Mouse (Mus musculus) liver, embryonic 12.5 days (tissue): ENCODE measurements at regions not wholly inside any gene's neighbourhood (a gene's known extent, or its start where the extent isn't known, plus 50 kb on each side); places are given as distances from the start of the nearest gene placed in this dataset.

ENCODE experiments used
- ATAC-seq: fragments of 200-750 bp; cut with Nextera tagmentation; 2 replicates; pipeline ENCODE4 v1.8.0; 2017; ENCODE audit warnings: moderate number of reproducible peaks, mild to moderate bottlenecking, moderate library complexity
- H3K27ac ChIP-seq: fragments of 300-500 bp; sonication (generic); 2 replicates; pipeline ENCODE4 v1.5.1; 2016; ENCODE audit warnings: mild to moderate bottlenecking
- H3K27me3 ChIP-seq: fragments of 300-500 bp; sonication (generic); replicated peaks from 2 replicates; pipeline ENCODE4 v1.6.1; 2016; ENCODE audit warnings: mild to moderate bottlenecking, moderate library complexity
- H3K36me3 ChIP-seq: fragments of 300-500 bp; sonication (generic); 2 replicates; pipeline ENCODE4 v1.6.1; 2016; ENCODE audit warnings: mild to moderate bottlenecking, moderate library complexity
- H3K4me1 ChIP-seq: fragments of 300-500 bp; sonication (generic); 2 replicates; pipeline ENCODE4 v1.6.1; 2016
- H3K4me2 ChIP-seq: fragments of 300-500 bp; sonication (generic); 2 replicates; pipeline ENCODE4 v1.6.1; 2016; ENCODE audit warnings: mild to moderate bottlenecking, moderate library complexity
- H3K4me3 ChIP-seq: fragments of 300-500 bp; sonication (generic); 2 replicates; pipeline ENCODE4 v1.5.1; 2016; ENCODE audit warnings: mild to moderate bottlenecking, moderate library complexity
- H3K9ac ChIP-seq: fragments of 300-500 bp; sonication (generic); 2 replicates; pipeline ENCODE4 v1.6.1; 2016; ENCODE audit warnings: mild to moderate bottlenecking, moderate library complexity
- H3K9me3 ChIP-seq: fragments of 300-500 bp; sonication (generic); replicated peaks from 2 replicates; pipeline ENCODE4 v1.6.1; 2016; ENCODE audit warnings: mild to moderate bottlenecking, moderate library complexity
- WGBS: fragments of 180-500 bp; shearing (Covaris S2); methylation state at CpG from one replicate; pipeline ENCODE4 v1.1.7; 2016; ENCODE audit not compliant: insufficient replicate concordance; 5-methylcytosine and 5-hydroxymethylcytosine counted together

- H3K36me3 ChIP-seq, result no peaks in the 10 kb centered on the region
- WGBS, result 57% methylated on average over 2 of the region's 2 CpGs
Observed at GRCm38 (mm10) chr14:62191624-62192023, 100.8 kb upstream of the Rnaseh2b start.

DNA sequence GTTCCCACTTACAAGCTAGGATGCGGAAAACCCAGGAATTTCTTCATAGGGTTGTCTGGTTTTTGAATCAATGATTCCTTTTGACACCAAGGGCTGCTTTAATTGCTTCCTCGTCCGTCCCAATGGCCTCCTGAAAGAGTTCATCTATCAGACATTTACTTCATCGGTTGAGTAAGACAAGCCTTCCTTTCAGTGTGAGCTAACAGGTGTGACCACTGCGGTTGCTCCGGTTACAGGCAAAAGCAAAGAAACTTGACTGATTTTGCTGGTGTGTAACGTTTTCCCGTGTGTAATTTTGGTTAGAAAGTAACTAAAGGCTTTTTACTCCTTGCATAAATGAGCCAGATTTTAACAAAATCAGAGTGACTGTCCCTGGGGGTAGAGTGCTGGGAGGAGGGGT lies 99.6 kb upstream of the Rnaseh2b start:
- H3K4me1 ChIP-seq, result no peaks in the 10 kb centered on the region
- no peak overlapping the region for H3K4me2 ChIP-seq
- 68% methylated on average over 8 of the region's 8 CpGs for WGBS
- H3K27ac ChIP-seq, result no peak overlapping the region
- H3K9me3 ChIP-seq, result no peaks in the 10 kb centered on the region
- no peak overlapping the region for H3K9ac ChIP-seq
- ATAC-seq, result no peak
- H3K27me3 ChIP-seq, result no peaks in the 10 kb centered on the region
- H3K36me3 ChIP-seq, result no peaks in the 10 kb centered on the region
- H3K4me3 ChIP-seq, result no peak overlapping the region

More at GRCm38 (mm10) chr14:62191624-62192023, 100.8 kb upstream of the Rnaseh2b start:
- no peak overlapping the region for H3K9ac ChIP-seq
- H3K4me2 ChIP-seq, result no peak overlapping the region
- no peaks in the 10 kb centered on the region for H3K27me3 ChIP-seq
- H3K27ac ChIP-seq, result no peak overlapping the region
- no peaks in the 10 kb centered on the region for H3K9me3 ChIP-seq
- no peaks in the 10 kb centered on the region for H3K4me1 ChIP-seq
- no peak for ATAC-seq
- no peak overlapping the region for H3K4me3 ChIP-seq

GRCm38 (mm10) chr14:62193371-62193770 lies 99.0 kb upstream of the Rnaseh2b start:
- Histone ChIP-seq H3K36me3 (no peaks in the 10 kb centered on the region), H3K4me3 (no peak overlapping the region), H3K9ac (no peak overlapping the region), H3K27me3 (no peaks in the 10 kb centered on the region), H3K4me2 (no peak overlapping the region), H3K4me1 (no peaks in the 10 kb centered on the region), H3K9me3 (no peaks in the 10 kb centered on the region), H3K27ac (no peak overlapping the region)
- ATAC-seq, result no peak
- 31% methylated on average over 4 of the region's 4 CpGs for WGBS

DNA sequence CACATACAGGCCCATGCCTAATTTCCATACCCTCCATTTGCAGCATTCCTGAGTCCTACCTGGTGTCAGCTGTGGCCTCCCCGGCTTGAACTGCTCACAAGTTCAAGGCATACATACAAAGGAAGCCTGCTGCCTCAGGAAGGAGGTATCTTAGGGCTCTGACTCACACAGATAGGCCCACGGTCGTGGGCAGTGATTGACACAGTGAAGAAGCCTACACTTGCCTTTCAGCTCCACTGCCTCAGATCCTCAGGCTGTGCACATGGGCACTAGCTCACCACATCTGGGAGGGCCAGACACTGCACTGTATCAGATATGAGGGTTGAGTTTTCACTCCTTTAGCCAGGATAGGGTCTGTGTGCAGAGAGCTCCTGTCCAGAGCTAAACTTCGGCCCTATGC lies 95.6 kb upstream of the Rnaseh2b start:
- Histone ChIP-seq H3K4me3 (no peak overlapping the region), H3K4me2 (no peak overlapping the region), H3K27ac (no peak overlapping the region), H3K27me3 (no peaks in the 10 kb centered on the region), H3K9me3 (no peaks in the 10 kb centered on the region), H3K36me3 (no peaks in the 10 kb centered on the region), H3K9ac (no peak overlapping the region), H3K4me1 (no peaks in the 10 kb centered on the region)
- 40% methylated on average over 4 of the region's 4 CpGs for WGBS
- ATAC-seq, result no peak

- WGBS, result 65% methylated on average over 6 of the region's 6 CpGs
- ATAC-seq, result no peak
- H3K9me3 ChIP-seq, result no peaks in the 10 kb centered on the region
Observed at GRCm38 (mm10) chr14:62198476-62199190, 93.8 kb upstream of the Rnaseh2b start.

DNA sequence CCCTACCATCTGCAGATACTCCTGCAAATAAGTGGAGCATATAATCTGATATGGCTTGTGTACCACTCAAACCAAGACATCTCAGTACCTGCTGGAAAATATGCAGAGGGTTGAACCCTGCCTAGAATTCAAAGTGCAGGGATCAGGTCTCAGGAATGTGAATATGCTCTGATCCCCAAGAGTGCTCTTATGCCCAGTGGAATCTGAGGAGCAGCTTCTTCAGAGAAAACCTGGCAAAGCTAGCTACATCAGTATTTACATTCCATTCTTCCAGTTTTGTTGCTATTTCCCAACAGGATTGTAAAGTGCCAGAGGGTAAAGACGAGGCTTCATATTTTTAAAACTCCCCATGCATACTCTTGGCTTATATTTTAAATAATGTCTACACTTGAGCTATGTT lies 77.3 kb upstream of the Rnaseh2b start:
- WGBS, result 59% methylated on average over 1 of the region's 1 CpGs
- H3K9me3 ChIP-seq, result no peaks in the 10 kb centered on the region
- H3K27ac ChIP-seq, result no peak overlapping the region
- H3K9ac ChIP-seq, result no peak overlapping the region
- no peak overlapping the region for H3K4me2 ChIP-seq
- no peak overlapping the region for H3K4me3 ChIP-seq
- no peaks in the 10 kb centered on the region for H3K4me1 ChIP-seq
- H3K27me3 ChIP-seq, result no peaks in the 10 kb centered on the region
- no peaks in the 10 kb centered on the region for H3K36me3 ChIP-seq
- no peak for ATAC-seq

More at GRCm38 (mm10) chr14:62198476-62199190, 93.8 kb upstream of the Rnaseh2b start:
- H3K4me1 ChIP-seq, result no peaks in the 10 kb centered on the region
- H3K27me3 ChIP-seq, result no peaks in the 10 kb centered on the region
- H3K27ac ChIP-seq, result no peak overlapping the region
- H3K9ac ChIP-seq, result no peak overlapping the region
- no peak overlapping the region for H3K4me3 ChIP-seq
- H3K4me2 ChIP-seq, result no peak overlapping the region
- H3K36me3 ChIP-seq, result no peaks in the 10 kb centered on the region

- H3K9me3 ChIP-seq, result no peaks in the 10 kb centered on the region
Observed at GRCm38 (mm10) chr14:62216995-62217394, 75.4 kb upstream of the Rnaseh2b start.

GRCm38 (mm10) chr14:62217971-62218370 lies 74.4 kb upstream of the Rnaseh2b start:
- no peaks in the 10 kb centered on the region for H3K36me3 ChIP-seq
- H3K4me2 ChIP-seq, result no peak overlapping the region
- 53% methylated on average over 2 of the region's 2 CpGs for WGBS
- no peaks in the 10 kb centered on the region for H3K9me3 ChIP-seq
- no peak overlapping the region for H3K9ac ChIP-seq
- no peak overlapping the region for H3K27ac ChIP-seq
- H3K27me3 ChIP-seq, result no peaks in the 10 kb centered on the region
- H3K4me1 ChIP-seq, result no peaks in the 10 kb centered on the region
- no peak for ATAC-seq
- no peak overlapping the region for H3K4me3 ChIP-seq

More at GRCm38 (mm10) chr14:62216995-62217394, 75.4 kb upstream of the Rnaseh2b start:
- Histone ChIP-seq H3K4me2 (no peak overlapping the region), H3K4me1 (no peaks in the 10 kb centered on the region), H3K9ac (no peak overlapping the region), H3K4me3 (no peak overlapping the region), H3K27ac (no peak overlapping the region), H3K27me3 (no peaks in the 10 kb centered on the region), H3K36me3 (no peaks in the 10 kb centered on the region)
- 48% methylated on average over 1 of the region's 1 CpGs for WGBS
- no peak for ATAC-seq

GRCm38 (mm10) chr14:62218716-62219115 lies 73.7 kb upstream of the Rnaseh2b start:
- Histone ChIP-seq H3K4me3 (no peak overlapping the region), H3K4me2 (no peak overlapping the region), H3K9me3 (no peaks in the 10 kb centered on the region), H3K36me3 (no peaks in the 10 kb centered on the region), H3K27ac (no peak overlapping the region), H3K9ac (no peak overlapping the region), H3K27me3 (no peaks in the 10 kb centered on the region), H3K4me1 (no peaks in the 10 kb centered on the region)
- ATAC-seq, result no peak
- WGBS, result 37% methylated on average over 2 of the region's 2 CpGs

DNA sequence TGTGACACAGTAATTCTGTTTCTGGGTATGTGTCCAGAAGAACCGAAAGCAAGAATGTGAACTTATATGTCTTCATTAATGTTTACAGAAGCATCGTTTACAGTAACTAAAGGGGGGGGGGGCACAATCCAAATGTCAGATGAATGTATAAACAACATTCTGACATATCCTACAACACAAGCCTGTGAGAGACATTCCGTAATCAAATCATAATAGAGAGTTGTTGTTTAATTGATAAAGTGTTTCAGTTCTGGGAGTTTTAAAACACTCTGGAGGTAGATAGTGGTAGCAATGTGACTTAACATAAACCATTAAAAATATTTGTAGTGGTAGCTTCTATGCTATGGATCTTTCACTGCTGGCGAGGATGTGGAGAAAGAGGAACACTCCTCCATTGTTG lies 71.6 kb upstream of the Rnaseh2b start:
- H3K4me2 ChIP-seq, result no peak overlapping the region
- no peak overlapping the region for H3K4me3 ChIP-seq
- no peaks in the 10 kb centered on the region for H3K36me3 ChIP-seq
- no peak overlapping the region for H3K27ac ChIP-seq
- no peak for ATAC-seq
- no peaks in the 10 kb centered on the region for H3K27me3 ChIP-seq
- no peaks in the 10 kb centered on the region for H3K4me1 ChIP-seq
- H3K9ac ChIP-seq, result no peak overlapping the region
- H3K9me3 ChIP-seq, result no peaks in the 10 kb centered on the region
- WGBS, result 69% methylated on average over 4 of the region's 4 CpGs
